Mouse (Mus musculus) cerebellum, adult 2 months (tissue): ENCODE results near the gene Il11ra2.
"Not testable (repeated sequence)": the region's sequence is repeated elsewhere in the genome, so short reads cannot be mapped to it uniquely, and the experiment has no call there.

Experiments
- CTCF ChIP-seq: fragments of 200-500 bp; IDR thresholded peaks from 2 replicates; pipeline ENCODE4 v1.5.1; 2011; ENCODE audit warnings: low read depth, mild to moderate bottlenecking, control low read depth, low read length, moderate library complexity, borderline replicate concordance; ENCODE audit not compliant: insufficient read depth
- POLR2A ChIP-seq: fragments of 200-500 bp; IDR thresholded peaks from 2 replicates; pipeline ENCODE4 v1.6.1; 2011; ENCODE audit warnings: low read length, control low read depth, borderline replicate concordance; ENCODE audit not compliant: insufficient read depth

DNA sequence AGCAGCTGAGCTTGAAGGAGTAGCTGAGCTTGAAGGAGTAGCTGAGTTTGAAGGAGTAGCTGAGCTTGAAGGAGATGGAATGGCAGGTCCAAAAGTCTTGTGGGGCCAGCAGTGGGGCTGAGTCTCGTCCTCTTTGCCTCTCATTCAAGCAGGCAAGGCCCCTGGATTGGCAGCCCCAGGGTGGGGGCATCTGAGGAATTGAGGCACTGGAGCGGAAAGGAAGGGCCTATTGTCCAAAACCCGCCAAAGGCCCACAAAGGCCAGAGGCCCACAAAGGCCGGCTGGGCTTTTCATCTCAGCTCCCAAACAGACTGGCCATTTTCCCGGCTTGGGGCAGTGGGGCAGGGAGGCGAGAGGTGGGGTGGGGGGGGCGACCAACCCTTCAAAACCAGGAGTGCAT lies 17.7 kb upstream of the Il11ra2 start:
- TF ChIP-seq CTCF, POLR2A: not testable (repeated sequence)
